Mouse (Mus musculus) heart, postnatal 0 days (tissue): ENCODE data around the gene Nucb1.

Source experiments
- CTCF ChIP-seq: IDR thresholded peaks from 2 replicates; pipeline ENCODE4 v1.5.1; 2016; ENCODE audit warnings: antibody characterized with exemption, control low read depth, low read depth
- EP300 ChIP-seq: IDR thresholded peaks from 2 replicates; pipeline ENCODE4 v1.6.1; 2016; ENCODE audit warnings: antibody characterized with exemption, low read depth

GRCm38 (mm10) chr7:45535676-45536075 lies 25.5 kb upstream of the Nucb1 start:
- TF ChIP-seq EP300: no peak
- TF ChIP-seq CTCF: no peak
